Mouse (Mus musculus): ENCODE results near the gene Stox1. TPM values are rescaled to one million over a fixed set of nuclear protein-coding genes. Genes with fewer than 3 reads are reported as not detected.
"Not testable (repeated sequence)": the region's sequence is repeated elsewhere in the genome, so short reads cannot be mapped to it uniquely, and the experiment has no call there.

Stox1 gene
- 0.47 and 1.0 TPM in 2 replicates for polyA plus RNA-seq (2014; fragmentation: Nextera tagmentation; extraction: Ambion mirVana)

- under 1% methylated on average over 84 of the region's 85 CpGs for WGBS
- H3K4me1 ChIP-seq (replicated peaks; ENCODE audit: control insufficient read depth, insufficient read depth, low read length): peaks cover 4% of the 10 kb centered on the region
- H3K4me3 ChIP-seq (ENCODE audit: low read depth, low read length): peak within 1 kb of the TSS; percentile 81
- DNase-seq (ENCODE audit: low spot score) (peak; percentile 71), ATAC-seq (replicated peaks; ENCODE audit: low FRiP score) (peak; percentile 78)
- peaks cover 31% of the 10 kb centered on the region for H3K27me3 ChIP-seq (replicated peaks; ENCODE audit: control insufficient read depth, insufficient read depth, low read length)
- H3K36me3 ChIP-seq (ENCODE audit: control insufficient read depth, insufficient read depth, low read length): no peaks in the 10 kb centered on the region
- no peak within 1 kb of the TSS for H3K27ac ChIP-seq (ENCODE audit: low read depth, low read length)
- H3K4me2 ChIP-seq: peak within 1 kb of the TSS; percentile 71
- peak within 1 kb of the TSS; percentile 2 for H3K9ac ChIP-seq (ENCODE audit: low read depth, low read length)
- no peaks in the 10 kb centered on the region for H3K9me3 ChIP-seq (ENCODE audit: control insufficient read depth, low read length)
Measured at GRCm38 (mm10) chr10:62725771-62726687, at the start of gene Stox1. TSS of gene Stox1 (minus strand) at chr10:62726128.

GRCm38 (mm10) chr10:62750781-62751180, 24.9 kb upstream of the Stox1 start:
- no peak for DNase-seq (ENCODE audit: low spot score)
- WGBS: 53% methylated on average over 6 of the region's 6 CpGs

GRCm38 (mm10) chr10:62739961-62740737, 14.2 kb upstream of the Stox1 start:
- no peak overlapping the region for H3K9ac ChIP-seq (ENCODE audit: low read depth, low read length)
- no peak overlapping the region for H3K4me3 ChIP-seq (ENCODE audit: low read depth, low read length)
- H3K4me1 ChIP-seq (replicated peaks; ENCODE audit: control insufficient read depth, insufficient read depth, low read length): no peaks in the 10 kb centered on the region
- DNase-seq (ENCODE audit: low spot score): no peak
- H3K36me3 ChIP-seq (ENCODE audit: control insufficient read depth, insufficient read depth, low read length): peaks cover 21% of the 10 kb centered on the region
- 79% methylated on average over 4 of the region's 4 CpGs for WGBS
- no peak for ATAC-seq (replicated peaks; ENCODE audit: low FRiP score)
- H3K27me3 ChIP-seq (replicated peaks; ENCODE audit: control insufficient read depth, insufficient read depth, low read length): no peaks in the 10 kb centered on the region
- H3K4me2 ChIP-seq: no peak overlapping the region
- no peak overlapping the region for H3K27ac ChIP-seq (ENCODE audit: low read depth, low read length)
- H3K9me3 ChIP-seq (ENCODE audit: control insufficient read depth, low read length): no peaks in the 10 kb centered on the region

More at GRCm38 (mm10) chr10:62750781-62751180, 24.9 kb upstream of the Stox1 start:
- H3K27me3 ChIP-seq (replicated peaks; ENCODE audit: control insufficient read depth, insufficient read depth, low read length): no peaks in the 10 kb centered on the region
- H3K4me3 ChIP-seq (ENCODE audit: low read depth, low read length): no peak overlapping the region
- ATAC-seq (replicated peaks; ENCODE audit: low FRiP score): no peak
- no peak overlapping the region for H3K4me2 ChIP-seq
- H3K36me3 ChIP-seq (ENCODE audit: control insufficient read depth, insufficient read depth, low read length): peaks cover 63% of the 10 kb centered on the region
- H3K4me1 ChIP-seq (replicated peaks; ENCODE audit: control insufficient read depth, insufficient read depth, low read length): no peaks in the 10 kb centered on the region
- H3K9ac ChIP-seq (ENCODE audit: low read depth, low read length): no peak overlapping the region
- no peak overlapping the region for H3K27ac ChIP-seq (ENCODE audit: low read depth, low read length)
- H3K9me3 ChIP-seq (ENCODE audit: control insufficient read depth, low read length): no peaks in the 10 kb centered on the region

- Histone ChIP-seq H3K27me3 (replicated peaks; ENCODE audit: control insufficient read depth, insufficient read depth, low read length) (no peaks in the 10 kb centered on the region), H3K4me2 (no peak overlapping the region), H3K27ac (ENCODE audit: low read depth, low read length) (no peak overlapping the region), H3K9me3 (ENCODE audit: control insufficient read depth, low read length) (no peaks in the 10 kb centered on the region), H3K9ac (ENCODE audit: low read depth, low read length) (no peak overlapping the region), H3K36me3 (ENCODE audit: control insufficient read depth, insufficient read depth, low read length) (peaks cover 5% of the 10 kb centered on the region; the same call in 1 of the 2 replicates), H3K4me3 (ENCODE audit: low read depth, low read length) (no peak overlapping the region), H3K4me1 (replicated peaks; ENCODE audit: control insufficient read depth, insufficient read depth, low read length) (no peaks in the 10 kb centered on the region)
- no peak for DNase-seq (ENCODE audit: low spot score)
- 52% methylated on average over 4 of the region's 4 CpGs for WGBS
- no peak for ATAC-seq (replicated peaks; ENCODE audit: low FRiP score)
Measured at GRCm38 (mm10) chr10:62736965-62737688, 11.2 kb upstream of the Stox1 start.

GRCm38 (mm10) chr10:62730826-62731225, 4.9 kb upstream of the Stox1 start:
- Histone ChIP-seq H3K4me3 (ENCODE audit: low read depth, low read length) (no peak overlapping the region), H3K4me1 (replicated peaks; ENCODE audit: control insufficient read depth, insufficient read depth, low read length) (peaks cover 4% of the 10 kb centered on the region), H3K27me3 (replicated peaks; ENCODE audit: control insufficient read depth, insufficient read depth, low read length) (peaks cover 5% of the 10 kb centered on the region; the same call in 1 of the 2 replicates), H3K9ac (ENCODE audit: low read depth, low read length) (no peak overlapping the region), H3K36me3 (ENCODE audit: control insufficient read depth, insufficient read depth, low read length) (no peaks in the 10 kb centered on the region), H3K9me3 (ENCODE audit: control insufficient read depth, low read length) (no peaks in the 10 kb centered on the region), H3K27ac (ENCODE audit: low read depth, low read length) (no peak overlapping the region), H3K4me2 (no peak overlapping the region)
- DNase-seq (ENCODE audit: low spot score) (no peak), ATAC-seq (replicated peaks; ENCODE audit: low FRiP score) (no peak)
- WGBS: 69% methylated on average over 10 of the region's 10 CpGs

- H3K36me3 ChIP-seq (ENCODE audit: control insufficient read depth, insufficient read depth, low read length): no peaks in the 10 kb centered on the region
- 20% methylated on average over 7 of the region's 7 CpGs for WGBS
- H3K27ac ChIP-seq (ENCODE audit: low read depth, low read length): no peak overlapping the region
- H3K9ac ChIP-seq (ENCODE audit: low read depth, low read length): no peak overlapping the region
- H3K4me2 ChIP-seq: peak overlapping the region; percentile 71
- no peaks in the 10 kb centered on the region for H3K9me3 ChIP-seq (ENCODE audit: control insufficient read depth, low read length)
- H3K27me3 ChIP-seq (replicated peaks; ENCODE audit: control insufficient read depth, insufficient read depth, low read length): peaks cover 31% of the 10 kb centered on the region
- DNase-seq (ENCODE audit: low spot score): no peak
- H3K4me1 ChIP-seq (replicated peaks; ENCODE audit: control insufficient read depth, insufficient read depth, low read length): peaks cover 4% of the 10 kb centered on the region
- no peak overlapping the region; the same call in 1 of the 2 replicates for H3K4me3 ChIP-seq (ENCODE audit: low read depth, low read length)
- no peak for ATAC-seq (replicated peaks; ENCODE audit: low FRiP score)
Measured at GRCm38 (mm10) chr10:62724936-62725335, 992 bp downstream of the Stox1 start.

GRCm38 (mm10) chr10:62722701-62723100, 3.2 kb downstream of the Stox1 start:
- H3K4me1 ChIP-seq (replicated peaks; ENCODE audit: control insufficient read depth, insufficient read depth, low read length): peaks cover 4% of the 10 kb centered on the region
- ATAC-seq (replicated peaks; ENCODE audit: low FRiP score) (no peak), DNase-seq (ENCODE audit: low spot score) (no peak)
- no peaks in the 10 kb centered on the region for H3K36me3 ChIP-seq (ENCODE audit: control insufficient read depth, insufficient read depth, low read length)
- 32% methylated on average over 4 of the region's 4 CpGs for WGBS
- peaks cover 31% of the 10 kb centered on the region for H3K27me3 ChIP-seq (replicated peaks; ENCODE audit: control insufficient read depth, insufficient read depth, low read length)
- H3K4me2 ChIP-seq: no peak overlapping the region
- H3K27ac ChIP-seq (ENCODE audit: low read depth, low read length): no peak overlapping the region
- no peaks in the 10 kb centered on the region for H3K9me3 ChIP-seq (ENCODE audit: control insufficient read depth, low read length)
- H3K9ac ChIP-seq (ENCODE audit: low read depth, low read length): no peak overlapping the region
- no peak overlapping the region for H3K4me3 ChIP-seq (ENCODE audit: low read depth, low read length)

GRCm38 (mm10) chr10:62720574-62720973, 5.4 kb downstream of the Stox1 start:
- H3K4me1 ChIP-seq (replicated peaks; ENCODE audit: control insufficient read depth, insufficient read depth, low read length); H3K36me3 ChIP-seq (ENCODE audit: control insufficient read depth, insufficient read depth, low read length); H3K9ac ChIP-seq (ENCODE audit: low read depth, low read length); H3K4me2 ChIP-seq; ATAC-seq (replicated peaks; ENCODE audit: low FRiP score); H3K4me3 ChIP-seq (ENCODE audit: low read depth, low read length); H3K9me3 ChIP-seq (ENCODE audit: control insufficient read depth, low read length); H3K27ac ChIP-seq (ENCODE audit: low read depth, low read length); DNase-seq (ENCODE audit: low spot score): not testable (repeated sequence)
- 78% methylated on average over 7 of the region's 8 CpGs for WGBS
- H3K27me3 ChIP-seq (replicated peaks; ENCODE audit: control insufficient read depth, insufficient read depth, low read length): peaks cover 26% of the 10 kb centered on the region
